Mouse (Mus musculus) induced T-regulatory cell, adult 2 months (primary cell): ENCODE measurements around the gene Atxn7l3b.

ENCODE experiments used
- DNase-seq: peaks from one replicate; pipeline ENCODE4 v3.0.0-alpha.2; 2012; ENCODE audit warnings: low read depth

The Atxn7l3b gene

DNA sequence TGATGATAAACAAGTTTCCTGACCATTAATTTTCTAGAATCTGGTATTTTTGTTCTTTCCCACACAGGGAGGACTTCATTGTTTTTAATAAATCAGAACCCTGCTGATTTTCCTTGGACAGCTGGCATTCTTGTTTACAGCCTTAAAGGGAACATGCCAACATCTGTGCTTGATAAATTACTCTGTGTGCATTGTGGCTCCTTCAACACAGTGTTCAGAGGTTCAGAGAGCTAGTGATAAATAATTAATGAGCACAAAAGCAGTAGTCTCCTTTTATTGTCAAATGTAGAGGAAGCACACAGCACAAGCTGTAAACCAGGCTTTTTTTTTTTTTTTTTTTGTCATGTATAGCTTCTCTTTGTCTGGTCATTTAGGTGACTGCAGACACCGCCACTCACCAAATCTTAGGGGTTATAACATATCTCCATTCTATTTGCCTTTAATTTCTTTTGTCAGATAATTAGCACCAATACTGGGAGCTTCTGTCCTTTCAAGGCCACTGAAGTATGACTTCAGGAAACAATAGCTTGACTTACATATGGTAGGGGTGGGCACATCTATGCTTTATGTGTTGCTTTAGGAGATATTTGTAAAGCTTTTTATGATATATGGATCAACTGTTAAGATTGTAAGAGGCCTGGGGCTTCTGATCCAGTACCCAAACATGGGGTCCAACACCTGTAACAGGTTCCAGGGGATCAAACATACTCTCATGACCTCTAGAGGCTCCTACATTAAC lies 52.0 kb downstream of the Atxn7l3b start:
- no peak for DNase-seq
